Mouse (Mus musculus) midbrain, embryonic 15.5 days (tissue): ENCODE data around the gene Tbc1d20. TPM values are rescaled to one million over a fixed set of nuclear protein-coding genes. Genes with fewer than 3 reads are reported as not detected.

Experiments
- polyA plus RNA-seq: library from polyadenylated mRNA; unstranded; fragments of >200 nt; fragmentation: Nextera tagmentation; extraction: Ambion mirVana; gene quantifications from 2 replicates; pipeline ENCODE4 v1.2.1, GENCODE M21; 2015

Tbc1d20 gene
- polyA plus RNA-seq, 1 experiment from 2014 or later = 38.3 TPM

Other genes starting within 250 kb of the Tbc1d20 start
- gene Scrt2, start 212.3 kb upstream of the Tbc1d20 start, polyA plus RNA-seq = 10.7 and 10.9 TPM in 2 replicates
- 21.5 and 23.7 TPM in 2 replicates for gene Srxn1, start 188.3 kb upstream of the Tbc1d20 start, polyA plus RNA-seq
- gene Tcf15, start 150.3 kb upstream of the Tbc1d20 start, polyA plus RNA-seq = 1.1 TPM in 2 replicates
- 106 and 110 TPM in 2 replicates for gene Csnk2a1, start 67.0 kb upstream of the Tbc1d20 start, polyA plus RNA-seq
- 117 and 120 TPM in 2 replicates for gene Rbck1, start 38.8 kb downstream of the Tbc1d20 start, polyA plus RNA-seq
- gene Trib3, start 50.2 kb downstream of the Tbc1d20 start, polyA plus RNA-seq = 1.9 and 2.0 TPM in 2 replicates
- gene Nrsn2, start 82.8 kb downstream of the Tbc1d20 start, polyA plus RNA-seq = 49.4 and 51.0 TPM in 2 replicates
- gene Sox12, start 104.2 kb downstream of the Tbc1d20 start, polyA plus RNA-seq = 15.4 and 17.0 TPM in 2 replicates
- 18.0 and 20.2 TPM in 2 replicates for gene Zcchc3, start 121.2 kb downstream of the Tbc1d20 start, polyA plus RNA-seq
- gene 6820408C15Rik, start 121.8 kb downstream of the Tbc1d20 start, polyA plus RNA-seq = 1.9 and 2.5 TPM in 2 replicates
- gene Defb23, start 170.8 kb downstream of the Tbc1d20 start, polyA plus RNA-seq = not detected in 2 replicates
- not detected in 2 replicates for gene Defb20, start 183.2 kb downstream of the Tbc1d20 start, polyA plus RNA-seq
- gene Defb22, start 196.3 kb downstream of the Tbc1d20 start, polyA plus RNA-seq = not detected in 2 replicates
- not detected in 2 replicates for gene Defb26, start 217.9 kb downstream of the Tbc1d20 start, polyA plus RNA-seq
- not detected in 2 replicates for gene Defb28, start 224.4 kb downstream of the Tbc1d20 start, polyA plus RNA-seq
- gene Defb29, start 246.3 kb downstream of the Tbc1d20 start, polyA plus RNA-seq = not detected in 2 replicates